Mouse (Mus musculus) lung, postnatal 0 days (tissue): ENCODE results near the gene Myzap.
A peak's percentile ranks its signal among the peaks of the same experiment; 100 is the strongest.

Source experiments
- CTCF ChIP-seq: IDR thresholded peaks from 2 replicates; pipeline ENCODE4 v1.5.1; 2016; ENCODE audit warnings: antibody characterized with exemption, mild to moderate bottlenecking
- EP300 ChIP-seq: IDR thresholded peaks from 2 replicates; pipeline ENCODE4 v1.6.1; 2016; ENCODE audit warnings: antibody characterized with exemption, mild to moderate bottlenecking, control low read depth

GRCm38 (mm10) chr9:71614643-71615042, 22.5 kb upstream of the Myzap start:
- peak; percentile 87 for TF ChIP-seq CTCF
- no peak for TF ChIP-seq EP300
